Mouse (Mus musculus): Measurements from ENCODE around the gene Sfr1.

GRCm38 (mm10) chr19:47719147-47719546 is 12.3 kb upstream of the Sfr1 start:
- TF ChIP-seq IRF4 (IDR thresholded peaks at IDR 0.05; ENCODE audit: low read depth, low read length): no peak
- TF ChIP-seq EP300 (IDR thresholded peaks at IDR 0.05; ENCODE audit: low read length): no peak
- TF ChIP-seq HCFC1 (IDR thresholded peaks at IDR 0.05; ENCODE audit: low read depth, low read length): no peak
- TF ChIP-seq CTCF (conservative IDR thresholded peaks at IDR 0.05 in 1 of 2, IDR thresholded peaks at IDR 0.05 in 1 of 2; ENCODE audit: low read depth in 2 of 2, low read length in 2 of 2): no peak
- TF ChIP-seq USF2 (conservative IDR thresholded peaks at IDR 0.05; ENCODE audit: low read depth, low read length): no peak
